Mouse (Mus musculus): ENCODE data around the gene 4930522H14Rik. TPM values are rescaled to one million over a fixed set of nuclear protein-coding genes. Genes with fewer than 3 reads are reported as not detected.

Gene 4930522H14Rik
- polyA plus RNA-seq (2015; fragmentation: Nextera tagmentation; extraction: Ambion mirVana), result not detected in 2 replicates

DNA sequence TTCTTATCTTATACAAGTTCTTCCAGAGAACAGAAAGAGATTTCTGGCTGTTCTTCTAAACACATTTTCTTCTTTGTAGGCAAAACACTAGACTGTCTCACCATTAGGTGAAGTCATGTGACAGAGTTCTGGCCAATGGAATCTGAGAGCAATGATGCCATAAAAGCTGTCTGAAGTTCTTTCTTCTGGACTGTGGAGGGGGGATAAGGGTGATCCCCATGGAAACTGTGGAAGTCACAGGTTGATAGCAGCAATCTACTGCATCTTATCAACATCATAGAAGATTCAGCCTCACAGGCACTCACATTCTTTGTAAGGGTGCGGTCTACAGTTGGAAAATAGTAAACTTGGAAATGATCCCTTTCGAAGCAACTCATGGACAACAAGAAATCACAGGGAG lies at the start of gene 4930522H14Rik:
4930522H14Rik (minus strand) TSS at position 187 of the 400 bp plus-strand sequence.
- Histone ChIP-seq H3K4me3 (ENCODE audit: low read length) (no peak within 1 kb of the TSS), H3K36me3 (ENCODE audit: control insufficient read depth, insufficient read depth, low read length) (no peaks in the 10 kb centered on the region), H3K9ac (ENCODE audit: low read length) (no peak within 1 kb of the TSS), H3K9me3 (ENCODE audit: control insufficient read depth, low read length) (no peaks in the 10 kb centered on the region), H3K4me1 (replicated peaks; ENCODE audit: control insufficient read depth, insufficient read depth, low read length) (peaks cover 3% of the 10 kb centered on the region; the same call in 1 of the 2 replicates), H3K4me2 (ENCODE audit: low read depth, low read length) (no peak within 1 kb of the TSS), H3K27me3 (ENCODE audit: control insufficient read depth, insufficient read depth, low read depth, low read length) (no peaks in the 10 kb centered on the region), H3K27ac (ENCODE audit: low read length) (no peak within 1 kb of the TSS)
- 94% methylated on average over 2 of the region's 2 CpGs for WGBS
- ATAC-seq (ENCODE audit: low read depth), result no peak

DNA sequence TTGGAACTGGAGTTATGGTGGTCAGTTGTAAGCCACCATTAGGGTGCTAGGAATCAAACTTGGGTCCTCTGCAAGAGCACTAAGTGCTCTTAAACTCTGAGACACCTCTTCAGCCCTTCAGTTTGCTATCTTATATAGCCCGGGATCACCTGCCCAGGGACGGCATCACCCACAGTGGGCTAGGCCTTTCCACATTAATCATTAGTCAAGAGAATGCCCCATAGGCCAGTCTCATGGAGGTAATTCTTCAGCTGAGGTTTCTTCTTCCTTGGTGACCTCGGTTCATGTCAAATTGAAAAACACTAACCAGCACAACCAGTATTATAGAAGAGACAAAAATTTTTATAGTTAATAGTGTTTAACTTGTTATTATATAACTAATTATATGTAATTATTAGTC lies 47.3 kb upstream of the 4930522H14Rik start:
- H3K27me3 ChIP-seq (ENCODE audit: control insufficient read depth, insufficient read depth, low read depth, low read length), result no peaks in the 10 kb centered on the region
- WGBS, result 71% methylated on average over 3 of the region's 3 CpGs
- H3K36me3 ChIP-seq (ENCODE audit: control insufficient read depth, insufficient read depth, low read length), result no peaks in the 10 kb centered on the region
- no peaks in the 10 kb centered on the region for H3K9me3 ChIP-seq (ENCODE audit: control insufficient read depth, low read length)
- H3K9ac ChIP-seq (ENCODE audit: low read length), result no peak overlapping the region
- peaks cover 6% of the 10 kb centered on the region; the same call in 1 of the 2 replicates for H3K4me1 ChIP-seq (replicated peaks; ENCODE audit: control insufficient read depth, insufficient read depth, low read length)
- no peak for ATAC-seq (ENCODE audit: low read depth)
- H3K4me2 ChIP-seq (ENCODE audit: low read depth, low read length), result no peak overlapping the region
- no peak overlapping the region for H3K4me3 ChIP-seq (ENCODE audit: low read length)
- no peak overlapping the region for H3K27ac ChIP-seq (ENCODE audit: low read length)

DNA sequence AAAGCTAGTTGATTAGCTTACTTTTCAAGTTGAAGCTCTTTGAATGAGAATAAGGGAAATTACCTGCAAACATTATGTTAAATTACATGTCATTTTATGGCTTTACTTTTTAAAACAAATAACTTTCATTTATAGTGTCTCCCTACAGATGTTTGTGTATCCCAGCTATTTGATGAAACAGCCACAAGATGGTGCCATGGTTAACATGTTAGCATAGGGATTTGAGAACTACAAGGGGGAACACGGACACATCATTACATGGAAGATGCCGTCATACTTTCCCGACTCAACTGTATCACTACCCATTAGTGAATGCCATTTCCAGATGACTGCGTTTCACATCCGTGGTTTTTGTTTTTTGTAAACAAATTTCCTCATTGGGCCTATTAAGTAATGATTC lies 45.8 kb upstream of the 4930522H14Rik start:
- no peak overlapping the region for H3K4me2 ChIP-seq (ENCODE audit: low read depth, low read length)
- no peak overlapping the region for H3K9ac ChIP-seq (ENCODE audit: low read length)
- no peak overlapping the region for H3K27ac ChIP-seq (ENCODE audit: low read length)
- H3K4me1 ChIP-seq (replicated peaks; ENCODE audit: control insufficient read depth, insufficient read depth, low read length), result 0 out of 2 replicates have a peak, but pooled peaks cover 3% of the 10 kb centered on the region
- no peaks in the 10 kb centered on the region for H3K27me3 ChIP-seq (ENCODE audit: control insufficient read depth, insufficient read depth, low read depth, low read length)
- H3K36me3 ChIP-seq (ENCODE audit: control insufficient read depth, insufficient read depth, low read length), result no peaks in the 10 kb centered on the region
- 62% methylated on average over 5 of the region's 5 CpGs for whole genome bisulfite sequencing
- no peaks in the 10 kb centered on the region for H3K9me3 ChIP-seq (ENCODE audit: control insufficient read depth, low read length)
- no peak for ATAC-seq (ENCODE audit: low read depth)
- H3K4me3 ChIP-seq (ENCODE audit: low read length), result no peak overlapping the region

DNA sequence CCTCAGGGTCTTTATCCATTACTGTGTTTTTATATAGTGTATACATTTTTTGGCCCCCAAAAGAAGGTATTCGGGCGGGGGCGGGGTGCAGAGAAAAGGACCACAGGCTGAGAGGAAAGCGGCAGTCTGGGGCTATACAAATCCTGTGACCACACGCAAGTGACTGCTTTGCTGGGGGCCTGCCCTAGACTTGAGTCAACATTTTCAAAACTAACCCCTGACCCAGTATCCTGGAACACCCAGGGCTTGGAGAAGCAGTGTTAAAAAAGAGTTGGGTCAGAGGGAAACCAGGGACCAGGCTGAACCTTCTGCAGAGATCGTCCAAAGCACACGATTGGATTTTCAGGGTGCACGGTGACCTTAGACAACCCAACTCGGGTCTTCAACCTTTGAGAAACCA lies 43.7 kb upstream of the 4930522H14Rik start:
- H3K9me3 ChIP-seq (ENCODE audit: control insufficient read depth, low read length), result no peaks in the 10 kb centered on the region
- 0 out of 2 replicates have a peak, but pooled peaks cover 3% of the 10 kb centered on the region for H3K4me1 ChIP-seq (replicated peaks; ENCODE audit: control insufficient read depth, insufficient read depth, low read length)
- H3K9ac ChIP-seq (ENCODE audit: low read length), result no peak overlapping the region
- H3K4me3 ChIP-seq (ENCODE audit: low read length), result no peak overlapping the region
- peak; percentile 71 for ATAC-seq (ENCODE audit: low read depth)
- H3K36me3 ChIP-seq (ENCODE audit: control insufficient read depth, insufficient read depth, low read length), result no peaks in the 10 kb centered on the region
- no peak overlapping the region for H3K4me2 ChIP-seq (ENCODE audit: low read depth, low read length)
- no peak overlapping the region for H3K27ac ChIP-seq (ENCODE audit: low read length)
- no peaks in the 10 kb centered on the region for H3K27me3 ChIP-seq (ENCODE audit: control insufficient read depth, insufficient read depth, low read depth, low read length)
- WGBS, result 52% methylated on average over 9 of the region's 9 CpGs

DNA sequence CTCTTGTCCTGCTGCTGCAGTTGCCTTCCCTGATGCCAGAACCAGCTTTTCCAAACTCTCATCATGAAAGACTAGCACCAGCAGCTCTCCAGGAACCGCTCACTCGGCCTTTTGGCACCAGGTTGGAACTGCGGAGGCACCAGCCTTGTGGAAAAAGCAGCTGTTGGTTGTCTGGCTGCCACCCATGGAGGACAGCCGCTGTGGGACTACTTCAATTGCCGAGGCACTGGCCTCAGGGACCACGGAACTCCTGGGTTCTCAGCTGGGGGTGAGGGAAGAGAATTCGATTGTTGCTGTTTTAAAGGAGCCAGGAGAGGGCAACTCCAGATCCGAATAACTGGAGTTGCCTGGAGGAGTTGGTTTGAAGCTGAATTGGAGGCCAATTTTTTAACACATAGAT lies 43.2 kb upstream of the 4930522H14Rik start:
- ATAC-seq (ENCODE audit: low read depth), result 0 out of 2 replicates have a peak, but pooled peaks have one; percentile 38
- no peaks in the 10 kb centered on the region for H3K27me3 ChIP-seq (ENCODE audit: control insufficient read depth, insufficient read depth, low read depth, low read length)

DNA sequence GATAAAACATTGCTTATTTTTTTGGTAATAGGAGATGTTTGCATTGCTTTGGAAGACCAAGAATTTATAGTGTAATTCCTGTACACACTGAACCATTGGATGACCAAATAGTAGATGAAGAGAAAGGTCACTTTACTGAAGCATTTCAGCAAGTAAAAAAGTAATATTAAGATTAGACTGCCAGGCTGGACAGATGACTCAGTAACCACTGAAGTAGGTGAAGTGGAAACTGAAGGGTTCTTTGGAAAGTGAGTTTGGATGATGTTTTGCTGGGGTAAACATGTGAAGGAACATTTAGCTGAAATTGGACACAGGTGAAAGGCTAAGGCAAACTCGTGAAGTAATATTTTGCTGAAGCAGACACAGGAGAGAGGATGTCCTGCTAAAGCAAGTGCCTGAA lies 41.5 kb upstream of the 4930522H14Rik start:
- ATAC-seq (ENCODE audit: low read depth), result no peak
- Histone ChIP-seq H3K4me2 (ENCODE audit: low read depth, low read length) (no peak overlapping the region), H3K4me1 (replicated peaks; ENCODE audit: control insufficient read depth, insufficient read depth, low read length) (0 out of 2 replicates have a peak, but pooled peaks cover 3% of the 10 kb centered on the region), H3K36me3 (ENCODE audit: control insufficient read depth, insufficient read depth, low read length) (no peaks in the 10 kb centered on the region), H3K9ac (ENCODE audit: low read length) (no peak overlapping the region), H3K4me3 (ENCODE audit: low read length) (no peak overlapping the region), H3K9me3 (ENCODE audit: control insufficient read depth, low read length) (no peaks in the 10 kb centered on the region), H3K27me3 (ENCODE audit: control insufficient read depth, insufficient read depth, low read depth, low read length) (no peaks in the 10 kb centered on the region), H3K27ac (ENCODE audit: low read length) (no peak overlapping the region)
- 48% methylated on average over 1 of the region's 1 CpGs for WGBS

More for the DNA sequence above, 43.2 kb upstream of the 4930522H14Rik start:
- Histone ChIP-seq H3K4me2 (ENCODE audit: low read depth, low read length) (no peak overlapping the region), H3K9me3 (ENCODE audit: control insufficient read depth, low read length) (no peaks in the 10 kb centered on the region), H3K4me3 (ENCODE audit: low read length) (no peak overlapping the region), H3K9ac (ENCODE audit: low read length) (no peak overlapping the region), H3K4me1 (replicated peaks; ENCODE audit: control insufficient read depth, insufficient read depth, low read length) (0 out of 2 replicates have a peak, but pooled peaks cover 3% of the 10 kb centered on the region), H3K36me3 (ENCODE audit: control insufficient read depth, insufficient read depth, low read length) (no peaks in the 10 kb centered on the region), H3K27ac (ENCODE audit: low read length) (no peak overlapping the region)
- WGBS, result 35% methylated on average over 8 of the region's 8 CpGs

DNA sequence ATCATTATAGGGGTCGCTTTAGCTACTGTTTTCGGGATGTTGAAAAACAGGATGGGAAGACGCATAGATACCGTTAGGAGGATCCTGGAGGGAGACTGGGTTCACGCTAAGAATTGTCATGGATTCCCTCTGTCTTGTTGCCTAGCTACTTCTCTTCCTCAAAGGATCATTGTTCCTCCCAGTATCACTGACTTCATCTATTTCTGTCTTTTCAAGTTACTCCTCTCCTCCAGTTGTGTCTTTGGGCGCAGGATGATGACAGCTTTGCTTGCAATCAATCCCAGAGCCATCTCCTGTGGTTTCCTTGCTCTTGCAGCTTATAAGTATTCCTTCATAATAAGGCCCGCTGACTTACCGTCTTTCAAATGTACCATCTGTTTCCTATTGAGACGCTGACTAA lies 38.3 kb upstream of the 4930522H14Rik start:
- no peak overlapping the region for H3K9ac ChIP-seq (ENCODE audit: low read length)
- H3K36me3 ChIP-seq (ENCODE audit: control insufficient read depth, insufficient read depth, low read length), result no peaks in the 10 kb centered on the region
- H3K9me3 ChIP-seq (ENCODE audit: control insufficient read depth, low read length), result no peaks in the 10 kb centered on the region
- no peaks in the 10 kb centered on the region for H3K4me1 ChIP-seq (replicated peaks; ENCODE audit: control insufficient read depth, insufficient read depth, low read length)
- no peaks in the 10 kb centered on the region for H3K27me3 ChIP-seq (ENCODE audit: control insufficient read depth, insufficient read depth, low read depth, low read length)
- no peak overlapping the region for H3K4me3 ChIP-seq (ENCODE audit: low read length)
- 84% methylated on average over 9 of the region's 9 CpGs for WGBS
- H3K27ac ChIP-seq (ENCODE audit: low read length), result no peak overlapping the region
- H3K4me2 ChIP-seq (ENCODE audit: low read depth, low read length), result no peak overlapping the region
- no peak for ATAC-seq (ENCODE audit: low read depth)

DNA sequence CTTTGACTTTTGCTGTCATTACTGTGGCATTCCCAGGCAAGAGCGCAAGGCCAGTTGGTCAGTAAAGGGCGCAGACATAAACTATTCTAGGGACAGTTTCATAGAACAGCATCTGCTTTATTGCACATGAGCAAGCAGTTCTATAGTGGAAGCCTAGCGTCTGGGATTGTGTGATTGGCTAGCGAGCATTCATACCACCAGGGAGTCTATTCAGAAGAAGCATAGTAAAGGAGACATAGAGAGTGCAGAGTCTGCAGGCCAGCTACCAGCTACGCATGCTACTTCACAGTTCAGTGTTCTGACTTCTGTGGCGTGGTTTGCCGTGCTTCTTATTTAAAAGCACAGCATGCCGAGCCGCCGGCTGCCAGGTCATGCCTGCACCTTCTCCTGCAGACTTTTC lies 37.9 kb upstream of the 4930522H14Rik start:
- ATAC-seq (ENCODE audit: low read depth), result no peak
- Histone ChIP-seq H3K4me2 (ENCODE audit: low read depth, low read length) (no peak overlapping the region), H3K9me3 (ENCODE audit: control insufficient read depth, low read length) (no peaks in the 10 kb centered on the region), H3K9ac (ENCODE audit: low read length) (no peak overlapping the region), H3K27ac (ENCODE audit: low read length) (no peak overlapping the region), H3K4me3 (ENCODE audit: low read length) (no peak overlapping the region), H3K27me3 (ENCODE audit: control insufficient read depth, insufficient read depth, low read depth, low read length) (no peaks in the 10 kb centered on the region), H3K36me3 (ENCODE audit: control insufficient read depth, insufficient read depth, low read length) (no peaks in the 10 kb centered on the region), H3K4me1 (replicated peaks; ENCODE audit: control insufficient read depth, insufficient read depth, low read length) (no peaks in the 10 kb centered on the region)
- WGBS, result 85% methylated on average over 10 of the region's 10 CpGs

DNA sequence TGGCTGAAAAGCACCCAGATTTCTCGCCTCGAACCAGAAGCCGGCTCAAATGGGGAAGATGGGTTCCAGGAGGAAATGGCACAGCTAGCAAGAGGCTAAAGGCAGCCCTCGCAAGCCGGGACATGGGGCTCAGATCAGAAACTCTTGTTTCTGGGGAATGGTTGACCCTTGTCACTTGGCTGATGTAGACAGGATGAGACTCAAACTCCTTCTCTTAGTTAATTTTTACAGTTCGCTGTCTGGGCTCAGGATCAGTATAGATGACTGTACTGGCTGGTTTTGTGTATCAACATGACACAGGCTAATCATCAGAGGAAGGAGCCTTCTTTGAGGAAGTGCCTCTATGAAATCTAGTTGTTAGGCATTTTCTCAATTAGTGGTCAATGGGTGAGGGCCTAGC lies 33.6 kb upstream of the 4930522H14Rik start:
- Histone ChIP-seq H3K36me3 (ENCODE audit: control insufficient read depth, insufficient read depth, low read length) (no peaks in the 10 kb centered on the region), H3K27ac (ENCODE audit: low read length) (no peak overlapping the region), H3K4me1 (replicated peaks; ENCODE audit: control insufficient read depth, insufficient read depth, low read length) (no peaks in the 10 kb centered on the region), H3K4me2 (ENCODE audit: low read depth, low read length) (no peak overlapping the region), H3K9ac (ENCODE audit: low read length) (no peak overlapping the region), H3K27me3 (ENCODE audit: control insufficient read depth, insufficient read depth, low read depth, low read length) (no peaks in the 10 kb centered on the region), H3K9me3 (ENCODE audit: control insufficient read depth, low read length) (no peaks in the 10 kb centered on the region), H3K4me3 (ENCODE audit: low read length) (no peak overlapping the region)
- WGBS, result 82% methylated on average over 6 of the region's 6 CpGs
- no peak for ATAC-seq (ENCODE audit: low read depth)
